Mouse (Mus musculus): ENCODE results near the gene Arl16.

- TF ChIP-seq CTCF (IDR thresholded peaks at IDR 0.05; ENCODE audit: insufficient read depth, low read depth, low read length) = no peak
- no peak for TF ChIP-seq POLR2A (IDR thresholded peaks at IDR 0.05; ENCODE audit: insufficient read depth, low read depth, low read length)
Observed at GRCm38 (mm10) chr11:120498891-120499290, 31.5 kb upstream of the Arl16 start.
